9 mouse cellular contexts compared by ENCODE assay signal in the genomic region with DNA sequence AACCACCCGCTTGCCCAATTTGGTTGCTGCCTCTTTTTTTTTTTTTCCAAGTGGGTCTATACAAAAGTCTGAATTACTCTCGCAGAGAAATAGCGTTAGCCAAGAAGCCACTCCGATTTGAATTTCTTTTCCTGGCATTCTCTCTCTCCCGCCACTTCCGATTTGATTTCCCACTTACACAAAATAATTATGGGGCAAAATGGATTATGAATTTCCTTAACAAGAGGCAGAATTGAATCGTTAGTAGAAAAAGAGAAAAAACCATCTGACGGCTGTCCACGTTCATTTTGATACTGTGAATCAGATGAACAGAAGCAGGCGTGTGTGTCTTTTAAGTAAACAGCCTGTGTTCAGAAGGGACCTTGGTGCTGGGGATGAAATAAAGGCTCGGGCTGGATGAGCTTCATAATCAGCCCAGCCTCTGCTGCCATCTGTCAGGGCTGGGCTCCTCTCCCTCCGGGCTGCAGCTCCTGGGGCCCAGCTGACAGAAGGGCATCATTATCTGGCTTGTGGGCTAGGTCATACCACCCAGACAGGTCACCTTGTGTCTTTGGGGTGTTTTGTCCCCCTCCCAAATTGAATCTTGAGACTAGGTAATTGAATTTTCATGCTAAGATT.
DNase-seq lines count a peak whose midpoint lies in the region; ATAC-seq lines count a peak whose summit lies in the region.
"Had no signal": no experiment of that assay in that cellular context is flagged by ENCODE, and none has a peak within 500 bp of the region (broad histone marks: within the 10 kb centered on the region; RNA-seq: fewer than 3 reads in every experiment).

No protein-coding gene starts in this region.

- 59% methylated on average over 12 of the region's 12 CpGs for WGBS in hindbrain, embryonic 10.5 days
- 23% methylated on average over 12 of the region's 12 CpGs for WGBS in midbrain, embryonic 13.5 days
- WGBS in kidney, embryonic 16.5 days: 58% methylated on average over 12 of the region's 12 CpGs

- peak overlapping the region; percentile 32 for H3K9ac ChIP-seq in midbrain, embryonic 13.5 days (replicated peaks)
- H3K9ac ChIP-seq in kidney, embryonic 16.5 days (replicated peaks; ENCODE audit: low read length): no peak overlapping the region

- peak overlapping the region; percentile 27 for H3K4me2 ChIP-seq in midbrain, embryonic 13.5 days (replicated peaks)
- H3K4me2 ChIP-seq in kidney, embryonic 16.5 days (replicated peaks; ENCODE audit: low read depth, low read length): no peak overlapping the region

- no peaks in the 10 kb centered on the region for H3K9me3 ChIP-seq in hindbrain, embryonic 10.5 days
- no peaks in the 10 kb centered on the region for H3K9me3 ChIP-seq in midbrain, embryonic 13.5 days
- H3K9me3 ChIP-seq in kidney, embryonic 16.5 days (ENCODE audit: low read length): no peaks in the 10 kb centered on the region

- H3K27ac ChIP-seq in hindbrain, embryonic 10.5 days: peak overlapping the region; percentile 71
- H3K27ac ChIP-seq in midbrain, embryonic 13.5 days: peak overlapping the region; percentile 70
- no peak overlapping the region for H3K27ac ChIP-seq in kidney, embryonic 16.5 days (ENCODE audit: low read length)

- peak; percentile 93 for ATAC-seq in midbrain, embryonic 13.5 days
- no peak for ATAC-seq in kidney, embryonic 16.5 days (ENCODE audit: low FRiP score, low TSS enrichment)
- ATAC-seq in erythroblast, adult 5-6 weeks (replicated peaks; ENCODE audit: low FRiP score, poor library complexity, severe bottlenecking): no peak

- H3K4me3 ChIP-seq in hindbrain, embryonic 10.5 days: no peak overlapping the region
- H3K4me3 ChIP-seq in midbrain, embryonic 13.5 days (replicated peaks): no peak overlapping the region
- H3K4me3 ChIP-seq in kidney, embryonic 16.5 days (ENCODE audit: low read length): no peak overlapping the region

- H3K4me1 ChIP-seq in hindbrain, embryonic 10.5 days (replicated peaks): peaks cover 18% of the 10 kb centered on the region
- peaks cover 19% of the 10 kb centered on the region for H3K4me1 ChIP-seq in midbrain, embryonic 13.5 days (replicated peaks)
- H3K4me1 ChIP-seq in kidney, embryonic 16.5 days (ENCODE audit: insufficient read depth, low read length): no peaks in the 10 kb centered on the region

- no peaks in the 10 kb centered on the region for H3K36me3 ChIP-seq in hindbrain, embryonic 10.5 days
- H3K36me3 ChIP-seq in midbrain, embryonic 13.5 days: no peaks in the 10 kb centered on the region
- H3K36me3 ChIP-seq in kidney, embryonic 16.5 days (ENCODE audit: insufficient read depth, low read length): no peaks in the 10 kb centered on the region

- H3K27me3 ChIP-seq in hindbrain, embryonic 10.5 days (ENCODE audit: insufficient read depth, poor library complexity, severe bottlenecking): no peaks in the 10 kb centered on the region
- no peaks in the 10 kb centered on the region for H3K27me3 ChIP-seq in midbrain, embryonic 13.5 days
- H3K27me3 ChIP-seq in kidney, embryonic 16.5 days (ENCODE audit: insufficient read depth, low read length): no peaks in the 10 kb centered on the region

- peak; percentile 27 for DNase-seq in gastrocnemius, adult 18-20 months (ENCODE audit: low spot score)
- no peak for DNase-seq in gastrocnemius, postnatal 4 days (ENCODE audit: low spot score in 2 of 2)
- DNase-seq in brain, embryonic 18.5 days (ENCODE audit: low read depth, low spot score): peak; percentile 68
- peak; percentile 34 for DNase-seq in hindbrain, embryonic 10.5 days (ENCODE audit: low spot score)
- DNase-seq in urinary bladder, postnatal 36 days (ENCODE audit: low spot score in 2 of 2): no peak
- DNase-seq: thymus, postnatal 4 days had no signal

Comparison
In these comparisons a context has a peak if more than half of its experiments do, and no peak if none do; other contexts are left out.
1. DNase-seq: peak in gastrocnemius, adult 18-20 months (single experiment), brain, embryonic 18.5 days (single experiment) and hindbrain, embryonic 10.5 days (single experiment); none in gastrocnemius, postnatal 4 days (0 of 2) and urinary bladder, postnatal 36 days (0 of 2).